ENCODE assay signal across 9 mouse cellular contexts in genomic region chr2:127335078-127335541, GRCm38 (mm10). TPM values are rescaled to one million over a fixed set of nuclear protein-coding genes. Genes with fewer than 3 reads are reported as not detected.
DNase-seq lines count a peak whose midpoint lies in the region; ATAC-seq and TF ChIP-seq lines count a peak whose summit lies in the region.
"Had no signal": no experiment of that assay in that cellular context is flagged by ENCODE, and none has a peak within 500 bp of the region (broad histone marks: within the 10 kb centered on the region; RNA-seq: fewer than 3 reads in every experiment).

No protein-coding gene starts in this region.

- no peaks in the 10 kb centered on the region for H3K36me3 ChIP-seq in kidney, postnatal 0 days (ENCODE audit: insufficient read depth, low read length)
- no peaks in the 10 kb centered on the region for H3K36me3 ChIP-seq in embryonic facial prominence, embryonic 12.5 days
- H3K36me3 ChIP-seq: forebrain, embryonic 12.5 days had no signal

- no peak for TF ChIP-seq CTCF in kidney, postnatal 0 days (IDR thresholded peaks at IDR 0.05; ENCODE audit: low read depth)

- no peak for DNase-seq in kidney, postnatal 0 days (ENCODE audit: low spot score)
- DNase-seq in kidney, postnatal 4 days: no peak
- DNase-seq in lung, postnatal 14 days: peak; percentile 28
- DNase-seq in thymus, postnatal 10 days (ENCODE audit: low spot score in 2 of 2): peak; percentile 89 to 91
- no peak for DNase-seq in right cerebral cortex, postnatal 36 days (ENCODE audit: low spot score in 2 of 2)
- DNase-seq in urinary bladder, postnatal 10 days (ENCODE audit: low spot score): no peak
- no peak for DNase-seq in kidney, adult 18-20 months

- no peak overlapping the region for H3K4me3 ChIP-seq in kidney, postnatal 0 days (replicated peaks; ENCODE audit: low read depth, low read length)
- H3K4me3 ChIP-seq in embryonic facial prominence, embryonic 12.5 days: no peak overlapping the region

- peaks cover 10% of the 10 kb centered on the region for H3K4me1 ChIP-seq in kidney, postnatal 0 days (replicated peaks; ENCODE audit: insufficient read depth, low read length)
- H3K4me1 ChIP-seq in embryonic facial prominence, embryonic 12.5 days: peaks cover 5% of the 10 kb centered on the region; the same call in 1 of the 2 replicates

- ATAC-seq in kidney, postnatal 0 days (replicated peaks; ENCODE audit: low FRiP score, low read depth): no peak
- no peak for ATAC-seq in embryonic facial prominence, embryonic 12.5 days (ENCODE audit: insufficient number of reproducible peaks, insufficient read depth, low FRiP score, low TSS enrichment)

- H3K9me3 ChIP-seq in kidney, postnatal 0 days (replicated peaks; ENCODE audit: low read length): no peaks in the 10 kb centered on the region
- H3K9me3 ChIP-seq in embryonic facial prominence, embryonic 12.5 days: no peaks in the 10 kb centered on the region
- H3K9me3 ChIP-seq: forebrain, embryonic 12.5 days had no signal

- peak overlapping the region; percentile 31; the same call in 1 of the 2 replicates for H3K27ac ChIP-seq in kidney, postnatal 0 days
- H3K27ac ChIP-seq in embryonic facial prominence, embryonic 12.5 days: no peak overlapping the region
- H3K27ac ChIP-seq: forebrain, embryonic 12.5 days had no signal

- no peaks in the 10 kb centered on the region for H3K27me3 ChIP-seq in kidney, postnatal 0 days (ENCODE audit: insufficient read depth, low read length)
- H3K27me3 ChIP-seq in embryonic facial prominence, embryonic 12.5 days: peaks cover 32% of the 10 kb centered on the region

- peak overlapping the region; percentile 80; the same call in 1 of the 2 replicates for H3K4me2 ChIP-seq in kidney, postnatal 0 days (ENCODE audit: low read length)
- peak overlapping the region; percentile 94 for H3K4me2 ChIP-seq in embryonic facial prominence, embryonic 12.5 days (replicated peaks)

- no peak overlapping the region for H3K9ac ChIP-seq in kidney, postnatal 0 days (ENCODE audit: low read depth, low read length)
- H3K9ac ChIP-seq in embryonic facial prominence, embryonic 12.5 days: no peak overlapping the region

- WGBS in kidney, postnatal 0 days: 37% methylated on average over 11 of the region's 11 CpGs
- whole genome bisulfite sequencing in embryonic facial prominence, embryonic 12.5 days: 42% methylated on average over 11 of the region's 11 CpGs

RNA-seq across cellular contexts. Expression of gene Dusp2, which starts 0.8 kb away (rescaled TPM):
- polyA plus RNA-seq in kidney, postnatal 0 days (2015; fragmentation: Nextera tagmentation; extraction: Ambion mirVana): 8.2 and 10.3 TPM in 2 replicates
- polyA plus RNA-seq in embryonic facial prominence, embryonic 12.5 days (2016; fragmentation: Nextera tagmentation; extraction: Ambion mirVana): 5.8 and 7.9 TPM in 2 replicates

RNA-seq across cellular contexts. Expression of gene Astl, which starts 3.3 kb away (rescaled TPM):
- polyA plus RNA-seq in kidney, postnatal 0 days (2015; fragmentation: Nextera tagmentation; extraction: Ambion mirVana): not detected in 2 replicates
- 0.19 TPM in 1 of 2 replicates, not detected in the other for polyA plus RNA-seq in embryonic facial prominence, embryonic 12.5 days (2016; fragmentation: Nextera tagmentation; extraction: Ambion mirVana)
- polyA plus RNA-seq: forebrain, embryonic 12.5 days had no signal

RNA-seq across cellular contexts. Expression of gene Adra2b, which starts 27.9 kb away (rescaled TPM):
- polyA plus RNA-seq in kidney, postnatal 0 days (2015; fragmentation: Nextera tagmentation; extraction: Ambion mirVana): 10.3 and 10.5 TPM in 2 replicates
- polyA plus RNA-seq in embryonic facial prominence, embryonic 12.5 days (2016; fragmentation: Nextera tagmentation; extraction: Ambion mirVana): 1.7 and 1.8 TPM in 2 replicates

Comparison
In these comparisons a context has a peak if more than half of its experiments do, and no peak if none do; other contexts are left out.
1. DNase-seq: peak in lung, postnatal 14 days (single experiment) and thymus, postnatal 10 days (2 of 2); none in kidney, postnatal 0 days (single experiment), kidney, postnatal 4 days (0 of 2), right cerebral cortex, postnatal 36 days (0 of 2), urinary bladder, postnatal 10 days (single experiment) and kidney, adult 18-20 months (single experiment).